Mouse (Mus musculus) stomach, embryonic 14.5 days (tissue): Measurements from ENCODE around the gene Smu1. TPM values are rescaled to one million over a fixed set of nuclear protein-coding genes. Genes with fewer than 3 reads are reported as not detected.

Experiments
- ATAC-seq: fragments of 200-750 bp; cut with Nextera tagmentation; 2 replicates; pipeline ENCODE4 v1.8.0; 2017; ENCODE audit warnings: low read depth, moderate TSS enrichment; ENCODE audit not compliant: insufficient number of reproducible peaks, insufficient read depth, low FRiP score
- H3K27ac ChIP-seq: fragments of 300-500 bp; sonication (generic); 2 replicates; pipeline ENCODE4 v1.5.1; 2014; ENCODE audit warnings: mild to moderate bottlenecking, low read length, moderate library complexity, mixed read lengths
- H3K27me3 ChIP-seq: fragments of 300-500 bp; sonication (generic); 2 replicates; pipeline ENCODE4 v1.6.1; 2014; ENCODE audit warnings: low read length, control low read depth, mixed read lengths; ENCODE audit not compliant: control insufficient read depth, insufficient read depth
- H3K36me3 ChIP-seq: fragments of 300-500 bp; sonication (generic); 2 replicates; pipeline ENCODE4 v1.6.1; 2014; ENCODE audit warnings: mild to moderate bottlenecking, control low read depth, low read length, moderate library complexity, mixed read lengths; ENCODE audit not compliant: control insufficient read depth, insufficient read depth
- H3K4me1 ChIP-seq: fragments of 300-500 bp; sonication (generic); 2 replicates; pipeline ENCODE4 v1.6.1; 2014; ENCODE audit warnings: low read length, control low read depth, mixed read lengths; ENCODE audit not compliant: control insufficient read depth, insufficient read depth
- H3K4me2 ChIP-seq: fragments of 300-500 bp; sonication (generic); replicated peaks from 2 replicates; pipeline ENCODE4 v1.6.1; 2014; ENCODE audit warnings: low read depth, low read length, control low read depth
- H3K4me3 ChIP-seq: fragments of 300-500 bp; sonication (generic); 2 replicates; pipeline ENCODE4 v1.5.1; 2014; ENCODE audit warnings: low read depth, low read length, control low read depth
- H3K9ac ChIP-seq: fragments of 300-500 bp; sonication (generic); replicated peaks from 2 replicates; pipeline ENCODE4 v1.6.1; 2014; ENCODE audit warnings: low read depth, mild to moderate bottlenecking, control low read depth, low read length, moderate library complexity, mixed read lengths
- H3K9me3 ChIP-seq: fragments of 300-500 bp; sonication (generic); 2 replicates; pipeline ENCODE4 v1.6.1; 2016; ENCODE audit warnings: low read depth, low read length, control low read depth; ENCODE audit not compliant: control insufficient read depth
- WGBS: fragments of 180-500 bp; shearing (Covaris S2); extraction: QIAGEN DNeasy Blood & Tissue Kit; methylation state at CpG from one replicate; pipeline ENCODE4 v1.1.7; 2014; 5-methylcytosine and 5-hydroxymethylcytosine counted together
- polyA plus RNA-seq: library from polyadenylated mRNA; unstranded; fragments of >200 nt; fragmentation: Nextera tagmentation; extraction: Ambion mirVana; gene quantifications from 2 replicates; pipeline ENCODE4 v1.2.1, GENCODE M21; 2014

Smu1 gene
- polyA plus RNA-seq, 1 experiment from 2014 or later: 146 TPM

DNA sequence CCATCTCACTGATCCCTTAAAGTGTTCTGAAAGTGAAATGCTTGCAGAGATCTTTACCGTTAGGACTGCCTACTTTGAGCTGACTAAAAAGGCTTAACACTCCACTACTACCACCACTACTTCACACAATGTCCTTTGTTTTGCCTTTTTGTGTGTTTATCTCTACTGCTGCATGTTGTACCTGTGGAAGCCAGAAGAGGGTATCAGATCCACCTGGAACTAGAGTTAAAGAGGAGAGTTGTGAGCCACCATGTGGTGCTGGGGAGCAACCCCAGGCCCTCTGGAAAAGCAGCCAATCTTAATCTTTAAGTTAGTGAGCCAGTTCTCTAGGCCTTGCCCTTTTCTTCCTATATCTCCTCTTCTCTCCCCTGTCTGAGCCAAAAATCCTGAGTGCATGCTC lies 30.5 kb downstream of the Smu1 start:
- H3K9ac ChIP-seq: no peak overlapping the region
- 97% methylated on average over 1 of the region's 1 CpGs for WGBS
- H3K4me1 ChIP-seq: peaks cover 12% of the 10 kb centered on the region

DNA sequence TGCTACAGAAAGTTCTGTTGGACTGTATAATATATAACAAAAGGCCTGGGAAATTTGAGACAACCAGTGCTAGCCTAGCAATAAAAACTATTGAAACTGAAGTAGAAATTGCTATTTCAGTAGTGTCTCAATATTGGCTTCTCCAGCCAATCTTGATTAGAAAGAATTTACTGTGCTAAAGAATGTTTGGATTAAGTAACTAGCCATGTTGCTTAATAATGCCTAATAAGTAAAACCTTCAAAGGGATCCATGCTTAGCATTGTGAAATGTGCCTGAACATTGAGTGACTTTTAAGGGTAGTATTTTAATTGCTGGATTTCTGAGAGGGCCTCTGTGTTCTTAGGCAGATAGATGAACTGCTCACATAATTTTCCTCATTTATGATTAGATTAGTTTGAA lies 32.2 kb downstream of the Smu1 start:
- Histone ChIP-seq H3K9me3 (no peaks in the 10 kb centered on the region), H3K4me2 (0 out of 2 replicates have a peak overlapping the region, but pooled peaks have one; percentile 79), H3K36me3 (peaks cover 56% of the 10 kb centered on the region), H3K4me1 (peaks cover 18% of the 10 kb centered on the region), H3K27ac (no peak overlapping the region), H3K9ac (no peak overlapping the region), H3K4me3 (no peak overlapping the region), H3K27me3 (no peaks in the 10 kb centered on the region)
- no peak for ATAC-seq

More for the DNA sequence above, 30.5 kb downstream of the Smu1 start:
- H3K27me3 ChIP-seq: no peaks in the 10 kb centered on the region
- H3K9me3 ChIP-seq: no peaks in the 10 kb centered on the region
- H3K36me3 ChIP-seq: peaks cover 72% of the 10 kb centered on the region
- H3K27ac ChIP-seq: no peak overlapping the region
- H3K4me2 ChIP-seq: no peak overlapping the region
- no peak overlapping the region for H3K4me3 ChIP-seq
- no peak for ATAC-seq

- 83% methylated on average over 7 of the region's 7 CpGs for WGBS
- ATAC-seq: no peak
- peak overlapping the region; percentile 79 for H3K4me2 ChIP-seq
- no peaks in the 10 kb centered on the region for H3K27me3 ChIP-seq
- H3K9me3 ChIP-seq: no peaks in the 10 kb centered on the region
- H3K9ac ChIP-seq: no peak overlapping the region
- peaks cover 52% of the 10 kb centered on the region for H3K36me3 ChIP-seq
- H3K27ac ChIP-seq: no peak overlapping the region
- H3K4me1 ChIP-seq: peaks cover 18% of the 10 kb centered on the region
- H3K4me3 ChIP-seq: 0 out of 2 replicates have a peak overlapping the region, but pooled peaks have one; percentile 89
Measured at GRCm38 (mm10) chr4:40725141-40725540, 32.6 kb downstream of the Smu1 start.

- WGBS: under 1% methylated on average over 51 of the region's 62 CpGs
Measured at GRCm38 (mm10) chr4:40722687-40723460, 34.8 kb downstream of the Smu1 start.

GRCm38 (mm10) chr4:40722011-40722666 lies 35.6 kb downstream of the Smu1 start, which contains the start of gene Dnaja1:
Gene Dnaja1 (plus strand): TSS chr4:40722150.
- Histone ChIP-seq H3K4me1 (peaks cover 18% of the 10 kb centered on the region), H3K27ac (peak within 1 kb of the TSS; percentile 100), H3K4me3 (peak within 1 kb of the TSS; percentile 89), H3K9me3 (no peaks in the 10 kb centered on the region), H3K27me3 (no peaks in the 10 kb centered on the region), H3K9ac (peak within 1 kb of the TSS; percentile 97), H3K4me2 (peak within 1 kb of the TSS; percentile 79), H3K36me3 (peaks cover 27% of the 10 kb centered on the region)
- under 1% methylated on average over 43 of the region's 54 CpGs for WGBS
- ATAC-seq: peak; percentile 94

More at GRCm38 (mm10) chr4:40722687-40723460, 34.8 kb downstream of the Smu1 start:
- peak overlapping the region; percentile 89 for H3K4me3 ChIP-seq
- H3K9ac ChIP-seq: peak overlapping the region; percentile 97
- H3K9me3 ChIP-seq: no peaks in the 10 kb centered on the region
- peaks cover 18% of the 10 kb centered on the region for H3K4me1 ChIP-seq
- H3K4me2 ChIP-seq: peak overlapping the region; percentile 79
- ATAC-seq: peak; percentile 84
- peaks cover 32% of the 10 kb centered on the region for H3K36me3 ChIP-seq
- peak overlapping the region; percentile 100 for H3K27ac ChIP-seq
- no peaks in the 10 kb centered on the region for H3K27me3 ChIP-seq

- Histone ChIP-seq H3K27ac (peak overlapping the region; percentile 100), H3K36me3 (peaks cover 14% of the 10 kb centered on the region), H3K4me3 (no peak overlapping the region), H3K27me3 (no peaks in the 10 kb centered on the region), H3K9ac (no peak overlapping the region), H3K9me3 (no peaks in the 10 kb centered on the region), H3K4me2 (no peak overlapping the region), H3K4me1 (peaks cover 18% of the 10 kb centered on the region)
- no peak for ATAC-seq
- 95% methylated on average over 8 of the region's 8 CpGs for WGBS
Measured at GRCm38 (mm10) chr4:40720910-40721309, 36.8 kb downstream of the Smu1 start.

- Histone ChIP-seq H3K9ac (no peak overlapping the region), H3K4me3 (no peak overlapping the region), H3K4me1 (peaks cover 7% of the 10 kb centered on the region; the same call in 1 of the 2 replicates), H3K9me3 (no peaks in the 10 kb centered on the region), H3K36me3 (no peaks in the 10 kb centered on the region), H3K4me2 (no peak overlapping the region), H3K27ac (no peak overlapping the region), H3K27me3 (no peaks in the 10 kb centered on the region)
- 89% methylated on average over 3 of the region's 3 CpGs for WGBS
- no peak for ATAC-seq
Measured at GRCm38 (mm10) chr4:40717141-40717540, 40.6 kb downstream of the Smu1 start.

DNA sequence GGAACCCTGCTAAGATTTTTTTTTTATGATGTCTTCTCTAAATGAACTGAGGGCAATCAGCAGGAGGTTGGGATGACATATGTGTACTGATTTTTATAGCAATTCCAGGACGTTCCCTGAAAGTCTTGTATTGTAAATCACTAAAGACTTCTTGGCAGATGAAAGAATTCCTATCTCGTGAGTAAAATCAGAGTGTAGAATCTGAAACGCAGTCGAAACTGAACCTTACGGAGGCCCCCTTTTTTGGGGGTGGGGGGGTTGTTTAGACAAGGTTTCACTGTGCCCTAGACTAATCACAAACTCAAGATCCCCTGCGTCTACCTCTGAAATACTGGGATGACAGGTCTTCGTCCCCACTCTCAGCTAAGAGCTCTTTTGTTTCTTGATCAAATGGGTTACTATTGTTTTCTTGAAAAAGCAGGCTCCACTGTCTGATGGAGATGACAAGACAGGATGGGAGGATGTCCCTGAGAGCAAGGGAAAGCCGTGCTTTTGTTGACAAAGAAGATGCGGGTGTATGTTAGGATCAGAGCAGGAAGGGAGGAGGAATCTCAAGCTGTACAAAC lies 53.9 kb downstream of the Smu1 start:
- no peak for ATAC-seq
- Histone ChIP-seq H3K9ac (no peak overlapping the region), H3K9me3 (no peaks in the 10 kb centered on the region)

More for the DNA sequence above, 53.9 kb downstream of the Smu1 start:
- Histone ChIP-seq H3K4me2 (peak overlapping the region; percentile 60), H3K4me1 (peaks cover 14% of the 10 kb centered on the region; the same call in 1 of the 2 replicates), H3K4me3 (peak overlapping the region; percentile 45), H3K36me3 (no peaks in the 10 kb centered on the region), H3K27ac (peak overlapping the region; percentile 96), H3K27me3 (no peaks in the 10 kb centered on the region)
- WGBS: 16% methylated on average over 9 of the region's 9 CpGs
